Mouse (Mus musculus) left cerebral cortex, postnatal 4 days (tissue): ENCODE data around the gene Rps18. TPM values are rescaled to one million over a fixed set of nuclear protein-coding genes. Genes with fewer than 3 reads are reported as not detected.
A peak's percentile ranks its signal among the peaks of the same experiment; 100 is the strongest.

ENCODE experiments used
- DNase-seq: peaks from one replicate; pipeline ENCODE4 v3.0.0-alpha.2; 2022
- intact Hi-C: fragments of 180-260 bp; cut with DNase I; formaldehyde crosslinking; loops from one replicate; pipeline ENCODE4 v1.15.1; 2025
- total RNA-seq, 2 experiments: library from RNA; stranded (reverse); gene quantifications; 2 replicates each; pipeline ENCODE4 v1.2.3; 2021

Gene Rps18
- total RNA-seq, 2 experiments from 2014 or later: 557 to 591 TPM

DNA sequence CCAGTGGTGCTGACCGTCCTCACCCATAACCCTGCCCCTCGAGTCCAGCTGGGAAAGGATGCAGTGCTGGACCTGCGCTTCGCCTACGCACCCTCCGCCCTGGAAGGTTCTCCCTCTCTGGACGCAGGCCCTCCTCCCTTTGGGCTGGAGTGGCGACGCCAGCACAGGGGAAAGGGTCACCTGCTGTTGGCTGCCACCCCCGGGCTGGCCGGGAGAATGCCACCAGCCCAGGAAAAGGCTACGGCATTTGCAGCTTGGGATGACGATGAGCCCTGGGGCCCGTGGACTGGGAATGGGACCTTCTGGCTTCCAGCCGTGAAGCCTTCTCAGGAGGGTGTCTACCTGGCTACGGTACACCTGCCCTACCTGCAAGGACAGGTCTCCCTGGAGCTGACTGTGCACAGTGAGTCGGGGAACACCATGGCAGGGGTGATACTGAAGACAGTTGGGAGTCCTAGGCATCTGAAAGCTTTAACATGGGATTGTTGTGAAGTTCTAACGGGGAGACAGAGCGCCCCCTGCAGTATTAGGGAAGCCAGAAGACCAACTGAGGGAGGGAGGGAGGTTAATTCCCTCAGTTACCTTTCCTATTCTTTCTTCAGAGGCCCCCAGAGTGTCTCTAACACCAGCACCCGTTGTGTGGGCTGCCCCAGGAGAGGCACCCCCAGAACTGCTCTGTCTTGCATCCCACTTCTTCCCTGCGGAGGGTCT, 30.2 kb downstream of the Rps18 start:
- no peak for DNase-seq
- intact Hi-C loops: no loop called here

GRCm38 (mm10) chr17:33924577-33925283, 31.1 kb downstream of the Rps18 start:
- intact Hi-C loops: no loop called here
- DNase-seq: no peak

- no peak for DNase-seq
- intact Hi-C loops: no loop called here
Observed at GRCm38 (mm10) chr17:33921361-33921760, 34.4 kb downstream of the Rps18 start.

- DNase-seq: peak; percentile 85
- intact Hi-C loops: no loop called here
Observed at GRCm38 (mm10) chr17:33920282-33921097, 35.3 kb downstream of the Rps18 start.

DNA sequence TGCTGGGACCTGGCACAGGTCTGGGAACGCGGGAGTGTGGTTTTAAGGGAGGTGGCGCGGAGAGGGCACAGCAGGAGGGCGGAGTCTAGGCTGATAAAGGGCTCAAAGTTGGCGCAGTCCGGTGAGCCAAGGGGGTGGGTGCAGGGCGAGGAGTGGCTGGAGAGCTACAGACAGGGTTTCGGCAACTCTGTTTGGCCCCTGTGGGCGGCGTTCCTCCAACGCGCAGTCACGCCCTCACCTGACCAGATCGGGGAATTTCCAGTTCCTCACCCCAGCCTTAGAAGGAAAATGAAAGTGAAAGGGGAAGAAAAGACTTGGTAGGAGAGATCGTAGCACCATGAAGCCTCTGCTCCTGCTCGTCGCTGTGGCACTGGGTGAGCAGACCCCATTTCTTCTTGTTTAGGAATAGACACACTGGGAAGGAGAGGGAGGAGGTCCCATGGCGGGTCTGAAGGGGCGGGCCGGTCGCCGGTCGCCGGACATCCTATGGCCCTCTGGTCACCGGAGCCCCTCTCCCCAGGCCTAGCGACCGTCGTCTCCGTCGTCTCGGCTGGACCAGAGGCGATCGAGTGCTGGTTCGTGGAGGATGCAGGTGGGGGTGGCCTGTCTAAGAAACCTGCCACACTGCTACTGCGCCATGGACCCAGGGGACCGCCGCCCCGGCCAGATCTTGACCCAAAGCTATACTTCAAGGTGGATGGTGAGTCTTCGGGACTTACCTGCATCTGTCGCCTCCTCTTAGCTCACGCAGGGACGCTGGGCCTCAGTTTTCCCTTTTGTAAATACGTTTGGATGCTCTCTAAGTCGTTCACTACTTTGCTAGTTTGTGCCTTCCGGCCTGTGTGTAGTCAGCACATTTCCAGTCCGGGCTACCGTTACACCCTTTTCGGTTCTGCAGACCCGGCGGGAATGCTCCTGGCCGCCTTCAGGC, 36.2 kb downstream of the Rps18 start:
- intact Hi-C loops: no loop called here
- DNase-seq: peak; percentile 59

- intact Hi-C loops: no loop called here
- no peak for DNase-seq
Observed at GRCm38 (mm10) chr17:33918293-33919203, 37.3 kb downstream of the Rps18 start.

DNA sequence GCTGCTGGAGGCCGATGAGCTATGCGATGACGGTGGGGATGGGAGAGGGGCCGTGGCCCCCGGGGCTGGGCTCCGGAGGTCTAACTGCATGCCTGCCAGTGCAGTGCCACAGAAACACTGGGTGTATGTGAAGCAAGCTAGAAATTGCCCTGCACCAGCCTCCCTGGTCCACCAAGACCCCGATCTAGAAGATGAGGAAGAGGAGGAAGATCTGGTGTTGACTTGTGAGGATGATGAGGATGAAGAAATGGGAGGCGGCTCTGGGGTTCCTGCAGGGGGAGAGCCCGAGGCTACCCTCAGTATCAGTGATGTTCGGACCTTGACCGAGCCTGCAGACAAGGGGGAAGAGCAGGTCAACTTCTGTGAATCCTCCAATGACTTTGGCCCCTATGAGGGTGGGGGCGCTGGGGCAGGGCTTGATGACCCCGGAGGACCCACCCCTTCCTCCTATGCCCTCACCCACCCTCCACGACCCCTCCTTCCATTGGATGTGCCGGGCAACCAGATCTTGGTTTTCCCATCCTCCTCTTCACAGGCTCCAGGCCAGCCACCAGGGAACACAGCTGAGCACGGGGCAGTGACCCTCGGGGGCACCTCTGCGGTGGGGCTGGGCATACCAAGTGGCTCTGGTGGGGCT, 38.0 kb downstream of the Rps18 start:
- intact Hi-C loops: no loop called here
- DNase-seq: no peak

GRCm38 (mm10) chr17:33916847-33917655, 38.8 kb downstream of the Rps18 start:
- DNase-seq: no peak
- intact Hi-C loops: no loop called here

DNA sequence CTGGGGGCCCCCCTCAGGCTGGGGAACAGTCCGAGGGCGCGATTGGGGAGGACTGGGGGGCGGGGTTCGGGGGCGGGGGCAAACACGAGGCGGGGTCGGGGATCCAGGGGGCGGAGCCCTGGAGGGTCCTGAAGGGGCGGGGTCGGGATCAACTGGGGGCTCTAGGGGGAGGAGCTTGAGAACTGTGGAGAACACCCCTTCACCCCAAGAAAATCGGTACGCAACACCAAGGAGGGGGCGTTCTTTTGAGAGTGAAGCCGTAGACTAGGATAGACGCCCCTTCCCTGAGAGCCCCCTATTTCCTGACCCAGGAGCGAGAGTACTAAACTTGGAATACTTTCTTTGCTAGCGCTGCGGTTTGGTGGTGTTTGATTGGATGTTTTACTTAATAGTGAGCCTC, 39.5 kb downstream of the Rps18 start:
- no peak for DNase-seq
- intact Hi-C loops: no loop called here

DNA sequence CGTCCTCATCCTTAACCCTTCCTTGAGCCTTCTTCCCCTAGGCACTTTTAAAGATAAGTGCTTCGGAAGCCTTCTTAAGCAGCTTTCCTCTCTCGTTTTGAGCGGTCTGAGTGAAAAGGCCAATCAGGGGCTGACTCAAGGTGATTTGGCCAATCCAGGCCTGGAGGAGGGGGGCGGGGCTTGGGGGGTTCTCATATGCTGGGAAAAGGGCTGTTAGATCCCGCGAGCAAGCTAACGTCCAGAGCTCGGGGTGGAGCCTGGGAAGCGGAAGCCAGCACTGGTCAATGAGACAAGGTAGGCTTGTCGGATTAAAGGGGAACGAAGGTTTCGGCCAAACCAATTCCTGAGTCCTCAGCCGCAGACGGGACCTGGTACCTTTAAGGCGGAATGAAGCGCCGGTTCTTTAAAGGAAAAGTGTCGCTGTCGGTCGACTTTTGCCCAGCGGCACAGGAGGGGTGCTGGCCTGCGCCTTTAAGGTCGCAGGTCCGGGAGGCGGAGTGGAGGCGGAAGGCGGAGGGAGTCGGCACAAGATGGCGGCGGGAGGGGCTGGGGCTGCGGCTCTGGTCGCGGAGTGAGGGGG, 40.0 kb downstream of the Rps18 start, which contains the start of the genes Tapbp and Zbtb22:
TSS of gene Tapbp (plus strand) at position 229 of the 580 bp plus-strand sequence.
TSS of gene Zbtb22 (plus strand) at position 234 of the 580 bp plus-strand sequence.
- intact Hi-C loops: no loop called here
- peak; percentile 99 for DNase-seq

DNA sequence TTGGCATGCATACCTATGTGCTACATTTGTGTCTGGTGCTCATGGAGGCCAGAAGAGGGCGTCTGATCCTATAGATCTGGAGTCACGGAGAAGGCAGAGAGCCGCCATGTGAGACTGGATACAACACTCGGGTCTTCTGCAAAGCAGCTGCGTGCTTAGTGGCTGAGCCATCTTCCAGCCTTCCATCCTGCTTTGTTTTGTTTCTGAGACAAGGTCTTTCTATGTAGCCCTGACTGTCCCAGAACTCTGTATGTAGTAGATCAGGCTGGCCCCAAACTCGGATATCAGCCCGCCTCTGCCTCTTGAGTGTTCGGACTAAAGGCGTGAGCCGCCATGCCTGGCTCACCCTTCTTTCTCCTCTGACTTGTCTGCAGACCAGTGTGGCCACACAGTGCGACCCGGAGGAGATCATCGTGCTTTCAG, 40.8 kb downstream of the Rps18 start:
- intact Hi-C loops: no loop called here
- DNase-seq: no peak

DNA sequence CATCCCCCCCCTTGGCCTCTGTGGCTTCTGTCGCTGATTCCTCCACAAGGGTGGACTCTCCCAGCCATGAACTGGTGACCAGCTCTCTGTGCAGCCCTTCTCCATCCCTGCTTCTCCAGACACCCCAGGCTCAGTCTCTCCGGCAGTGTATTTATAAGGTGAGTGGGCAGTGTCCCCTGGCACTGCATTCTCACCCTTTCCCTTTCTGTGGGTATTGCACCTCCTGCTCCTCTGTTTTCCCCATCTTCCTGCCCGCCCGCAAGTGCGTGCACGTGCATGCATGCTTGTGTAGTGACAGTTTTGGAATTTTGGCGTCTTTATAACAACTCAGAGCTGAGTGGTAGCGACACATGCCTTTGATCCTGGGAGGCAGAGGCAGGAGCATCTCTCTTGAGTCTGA, 41.9 kb downstream of the Rps18 start:
- DNase-seq: no peak
- intact Hi-C loops: no loop called here

DNA sequence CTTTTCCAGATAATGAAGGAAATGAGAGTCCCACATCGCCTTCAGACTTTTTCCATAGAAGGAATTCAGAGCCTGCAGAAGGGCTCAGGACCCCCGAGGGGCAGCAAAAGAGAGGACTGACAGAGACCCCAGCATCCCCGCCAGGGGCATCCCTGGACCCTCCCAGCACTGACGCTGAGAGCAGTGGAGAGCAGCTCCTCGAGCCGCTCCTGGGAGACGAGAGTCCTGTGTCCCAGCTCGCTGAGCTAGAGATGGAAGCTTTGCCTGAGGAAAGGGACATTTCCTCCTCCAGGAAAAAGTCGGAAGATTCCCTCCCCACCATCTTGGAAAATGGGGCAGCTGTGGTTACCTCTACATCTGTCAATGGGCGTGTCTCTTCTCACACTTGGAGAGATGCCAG, 42.5 kb downstream of the Rps18 start:
- DNase-seq: no peak
- intact Hi-C loops: no loop called here

DNA sequence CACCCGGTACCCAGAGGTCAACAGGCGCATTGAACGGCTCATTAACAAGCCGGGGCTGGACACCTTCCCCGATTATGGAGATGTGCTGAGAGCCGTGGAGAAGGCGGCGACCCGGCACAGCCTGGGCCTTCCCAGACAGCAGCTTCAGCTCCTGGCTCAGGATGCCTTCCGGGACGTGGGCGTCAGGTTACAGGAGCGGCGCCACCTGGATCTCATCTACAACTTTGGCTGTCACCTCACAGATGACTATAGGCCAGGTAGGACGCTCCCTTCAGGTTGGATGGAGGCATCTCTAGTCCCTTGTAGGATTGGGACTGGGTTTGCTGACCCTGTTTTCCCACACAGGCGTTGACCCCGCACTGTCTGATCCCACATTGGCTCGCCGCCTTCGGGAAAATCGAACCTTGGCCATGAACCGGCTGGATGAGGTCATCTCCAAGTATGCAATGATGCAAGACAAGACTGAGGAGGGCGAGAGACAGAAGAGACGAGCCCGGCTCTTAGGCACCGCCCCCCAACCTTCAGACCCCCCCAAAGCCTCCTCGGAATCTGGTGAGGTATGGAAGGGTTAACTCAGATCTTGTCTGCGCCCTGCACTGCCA, 43.9 kb downstream of the Rps18 start:
- no peak for DNase-seq
- intact Hi-C loops: no loop called here

DNA sequence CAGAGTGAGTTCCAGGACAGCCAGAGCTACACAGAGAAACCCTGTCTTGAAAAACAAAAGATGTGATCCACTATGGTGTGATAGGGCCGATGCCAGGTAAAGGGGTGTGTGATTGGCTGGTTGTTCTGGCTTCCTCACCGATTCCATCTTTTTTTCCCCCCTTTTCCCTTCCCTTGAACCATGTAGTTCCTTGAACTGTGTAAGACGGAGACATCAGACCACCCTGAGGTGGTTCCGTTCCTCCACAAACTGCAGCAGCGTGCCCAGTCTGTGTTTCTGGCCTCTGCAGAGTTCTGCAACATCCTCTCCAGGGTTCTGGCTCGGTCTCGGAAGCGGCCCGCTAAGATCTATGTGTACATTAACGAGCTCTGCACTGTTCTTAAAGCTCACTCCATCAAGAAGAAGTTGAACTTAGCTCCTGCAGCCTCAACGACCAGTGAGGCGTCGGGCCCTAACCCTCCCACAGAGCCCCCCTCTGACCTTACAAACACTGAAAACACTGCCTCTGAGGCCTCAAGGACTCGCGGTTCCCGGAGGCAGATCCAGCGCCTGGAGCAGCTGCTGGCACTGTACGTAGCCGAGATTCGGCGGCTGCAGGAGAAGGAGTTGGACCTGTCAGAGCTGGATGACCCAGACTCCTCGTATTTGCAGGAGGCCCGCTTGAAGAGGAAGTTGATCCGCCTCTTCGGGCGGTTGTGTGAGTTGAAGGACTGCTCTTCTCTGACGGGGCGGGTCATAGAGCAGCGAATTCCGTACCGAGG, 44.6 kb downstream of the Rps18 start:
- intact Hi-C loops: no loop called here
- no peak for DNase-seq

DNA sequence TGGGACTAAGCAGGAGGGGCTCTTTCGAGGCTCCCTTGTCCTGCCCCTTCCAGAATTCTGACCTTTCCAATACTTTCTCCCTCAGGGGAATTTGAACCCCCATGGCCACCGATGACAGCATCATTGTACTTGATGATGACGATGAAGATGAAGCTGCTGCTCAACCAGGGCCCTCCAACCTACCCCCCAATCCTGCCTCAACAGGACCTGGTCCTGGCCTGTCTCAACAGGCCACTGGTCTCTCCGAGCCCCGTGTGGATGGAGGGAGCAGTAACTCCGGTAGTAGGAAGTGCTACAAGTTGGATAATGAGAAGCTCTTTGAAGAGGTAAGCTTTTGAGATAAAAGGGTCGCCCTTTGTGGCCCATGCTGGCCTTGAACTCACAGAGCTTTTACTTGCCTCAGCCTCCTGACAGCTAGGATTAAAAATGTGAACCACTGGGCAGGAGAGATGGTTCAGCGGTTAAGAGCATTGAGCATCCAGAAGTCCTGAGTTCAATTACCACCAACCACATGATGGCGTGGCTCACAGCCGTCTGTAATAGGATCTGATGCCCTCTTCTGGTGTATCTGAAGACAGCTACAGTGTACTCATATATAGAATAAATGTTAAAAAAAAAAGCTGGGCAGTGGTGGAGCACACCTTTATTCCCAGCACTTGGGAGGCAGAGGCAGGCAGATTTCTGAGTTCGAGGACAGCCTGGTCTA, 45.3 kb downstream of the Rps18 start:
- intact Hi-C loops: no loop called here
- DNase-seq: no peak
